Mouse (Mus musculus) olfactory bulb, adult 2 months (tissue): ENCODE measurements around the gene Csde1.

Source experiments
- CTCF ChIP-seq: fragments of 200-500 bp; IDR thresholded peaks from 2 replicates; pipeline ENCODE4 v1.5.1; 2012; ENCODE audit warnings: low read depth, mild to moderate bottlenecking, low read length, moderate library complexity; ENCODE audit not compliant: insufficient read depth
- POLR2A ChIP-seq: fragments of 200-500 bp; IDR thresholded peaks from 2 replicates; pipeline ENCODE4 v1.6.1; 2012; ENCODE audit warnings: mild to moderate bottlenecking, low read depth, low read length, moderate library complexity; ENCODE audit not compliant: insufficient read depth

- no peak for TF ChIP-seq CTCF
- TF ChIP-seq POLR2A = no peak
Observed at GRCm38 (mm10) chr3:103040285-103040684, 20.1 kb downstream of the Csde1 start.
